Mouse (Mus musculus) right cerebral cortex, adult 2 months (tissue): Measurements from ENCODE around the gene Qprt.
"Not testable (repeated sequence)": the region's sequence is repeated elsewhere in the genome, so short reads cannot be mapped to it uniquely, and the experiment has no call there.

ENCODE experiments used
- DNase-seq, 2 experiments: peaks; one replicate each; pipeline ENCODE4 v3.0.0; 2021 to 2022; ENCODE audit warnings: low spot score in 2 of 2

Gene Qprt

GRCm38 (mm10) chr7:127098521-127098920 is 23.5 kb downstream of the Qprt start:
- DNase-seq, result no peak

GRCm38 (mm10) chr7:127096456-127096855 is 25.6 kb downstream of the Qprt start:
- DNase-seq, result no peak

DNA sequence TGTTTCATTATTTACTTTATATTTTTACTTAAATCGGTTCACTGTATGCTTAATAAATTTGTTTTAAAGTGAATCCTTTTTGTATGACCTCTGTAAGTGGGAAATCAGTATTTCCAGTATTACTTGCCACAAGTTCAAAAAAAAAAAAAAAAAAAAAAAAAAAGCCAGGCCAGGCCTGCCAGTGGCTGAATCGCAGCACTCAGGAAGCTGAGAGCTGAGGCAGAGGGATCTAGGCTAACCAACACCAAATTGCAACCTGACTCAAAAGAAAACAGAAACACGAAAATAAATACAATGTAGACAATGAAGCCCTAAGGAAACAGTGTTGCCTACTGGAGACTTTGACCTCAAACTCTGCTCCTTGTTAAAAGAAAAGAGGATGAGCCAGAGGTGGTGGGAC is 28.1 kb downstream of the Qprt start:
- no peak for DNase-seq

DNA sequence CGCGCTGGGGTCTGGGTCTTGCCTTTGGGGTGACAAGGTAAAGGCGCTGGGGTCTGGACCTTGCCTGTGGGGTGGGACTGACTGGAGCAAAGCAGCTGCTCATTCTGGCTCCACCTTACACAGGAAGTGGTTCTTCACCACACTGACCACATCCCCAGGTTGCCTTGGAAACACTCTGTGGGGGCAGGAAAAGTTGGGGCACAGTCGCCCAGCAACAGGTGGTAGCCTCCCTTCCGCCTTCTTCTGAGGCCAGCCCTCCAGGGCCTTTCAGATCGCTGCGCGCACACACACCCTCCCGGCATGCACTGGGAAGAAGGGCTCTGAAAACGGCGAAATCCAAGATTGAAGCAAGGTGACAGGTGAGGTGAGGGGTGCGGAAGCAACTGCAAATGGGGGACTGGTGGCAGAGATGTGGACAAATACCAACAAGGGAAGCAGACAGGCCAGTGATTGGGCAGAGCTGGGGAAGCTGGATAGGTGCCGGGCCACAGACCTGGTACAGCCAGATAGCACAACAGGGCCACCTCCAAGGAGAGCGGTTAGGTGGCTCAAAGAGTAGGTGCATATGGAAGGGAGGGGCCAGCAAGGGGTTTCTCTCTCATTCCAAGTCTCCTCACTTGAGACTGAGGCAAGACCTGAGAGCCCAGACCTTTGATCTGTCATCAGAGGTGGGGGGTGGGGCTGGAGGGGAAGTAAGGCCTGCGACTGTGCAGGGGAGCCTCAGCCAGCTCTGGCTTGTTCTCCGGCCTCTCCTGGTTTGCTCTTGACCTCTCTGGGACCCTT is 30.7 kb downstream of the Qprt start, which contains the start of gene AI467606:
Gene AI467606 (plus strand): TSS at position 246 of the 783 bp plus-strand sequence.
- DNase-seq, result no peak

DNA sequence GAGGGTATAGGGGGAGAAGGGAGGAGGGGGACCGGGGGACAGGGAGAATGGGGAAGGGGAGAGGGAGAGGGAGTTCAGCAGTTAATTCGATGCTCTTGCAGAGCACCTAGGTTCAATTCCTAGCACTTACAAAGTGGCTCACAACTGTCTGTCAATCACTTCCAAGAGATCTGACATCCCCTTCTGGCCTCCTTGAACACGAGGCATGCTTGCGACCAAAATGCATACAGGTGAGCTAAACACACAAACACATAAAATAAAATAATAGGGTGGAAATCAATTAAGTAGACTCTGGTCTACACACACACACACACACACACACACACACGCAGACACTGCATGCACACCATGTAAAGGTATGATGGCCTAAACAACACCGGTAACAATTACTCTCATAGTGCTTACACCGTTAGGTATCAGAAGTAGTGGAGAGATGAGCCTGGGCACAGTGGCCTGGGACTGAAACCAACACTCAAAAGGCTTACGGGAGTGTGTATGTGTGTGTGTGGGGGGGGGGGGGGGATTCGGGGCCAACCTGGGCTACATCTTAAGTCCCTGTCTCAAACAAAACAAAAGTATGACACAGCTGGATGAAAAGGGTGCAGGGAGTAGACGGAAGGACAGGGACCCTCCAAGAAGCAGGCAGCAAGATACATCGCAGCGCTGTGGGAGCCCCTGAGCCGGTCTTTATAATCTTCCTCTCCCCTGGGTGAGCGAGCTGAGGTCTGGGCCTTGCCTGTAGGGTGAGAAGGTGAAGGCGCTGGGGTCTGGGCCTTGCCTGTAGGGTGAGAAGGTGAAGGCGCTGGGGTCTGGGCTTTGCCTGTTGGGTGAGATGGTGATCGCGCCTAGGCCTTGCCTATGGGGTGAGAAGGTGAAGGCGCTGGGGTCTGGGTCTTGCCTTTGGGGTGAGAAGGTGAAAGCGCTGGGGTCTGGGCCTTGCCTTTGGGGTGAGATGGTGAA is 31.6 kb downstream of the Qprt start:
- no peak for DNase-seq

- no peak for DNase-seq
These were observed 32.9 kb downstream of the Qprt start for GRCm38 (mm10) chr7:127088901-127089845.

DNA sequence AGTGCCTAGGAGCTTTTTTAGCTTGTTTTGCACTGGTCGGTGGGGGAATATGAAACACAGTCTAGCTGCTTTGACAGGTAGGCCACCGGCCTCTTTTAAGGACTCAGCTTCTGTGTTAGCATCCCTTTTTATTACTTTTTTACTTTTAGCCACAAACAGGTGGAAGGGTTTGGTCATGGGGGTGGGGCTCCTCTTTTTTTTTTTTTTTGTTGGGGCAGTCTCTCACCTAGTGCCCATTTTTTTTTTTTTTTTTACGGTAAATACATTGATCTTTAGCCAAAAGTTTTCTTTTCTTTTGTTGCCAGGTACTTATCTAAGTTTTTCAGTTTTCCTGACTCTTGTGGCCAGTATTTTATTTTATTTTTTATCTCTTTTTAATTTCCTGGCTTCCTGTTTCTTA is 33.9 kb downstream of the Qprt start:
- no peak for DNase-seq

DNA sequence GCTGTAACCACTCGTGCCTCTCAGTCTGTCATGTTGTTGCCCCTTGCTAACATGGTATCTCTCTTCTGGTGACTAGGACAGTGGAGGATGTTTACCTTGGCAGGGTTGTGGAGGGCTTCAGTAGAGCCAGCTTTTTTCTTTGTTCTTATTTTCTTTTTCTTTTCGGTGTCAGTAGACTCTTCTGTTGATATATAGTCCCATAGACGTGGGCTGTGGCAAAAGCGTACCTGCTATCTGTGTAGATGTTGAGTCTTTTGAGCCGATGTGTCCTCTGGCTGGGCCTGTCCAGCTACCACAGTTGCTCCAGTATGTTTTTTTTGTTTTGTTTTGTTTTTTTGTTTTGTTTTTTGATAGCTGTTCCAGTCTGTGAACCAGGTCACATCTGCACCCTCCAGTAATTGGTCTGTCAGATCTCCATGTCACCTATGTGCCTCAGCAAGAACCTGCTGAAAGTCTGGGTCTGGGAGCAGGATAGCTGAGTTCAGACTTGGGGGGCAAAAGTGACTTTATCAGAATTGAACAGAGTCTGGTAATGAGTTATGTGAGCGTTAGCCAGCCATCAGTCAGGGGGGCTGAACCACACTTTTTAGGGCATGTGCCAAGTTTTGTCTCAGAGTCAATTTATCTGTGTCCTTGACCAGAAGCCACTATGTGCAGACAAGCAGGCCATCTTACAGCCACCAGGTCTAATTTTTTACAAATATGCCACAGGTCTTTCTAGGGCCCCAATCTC is 34.6 kb downstream of the Qprt start, which contains the start of gene Zg16:
Gene Zg16 (minus strand): TSS at position 51 of the 733 bp plus-strand sequence.
- DNase-seq, result not testable (repeated sequence)

- DNase-seq, result not testable (repeated sequence)
These were observed 36.3 kb downstream of the Qprt start for GRCm38 (mm10) chr7:127085751-127086150.

GRCm38 (mm10) chr7:127084794-127085193 is 37.2 kb downstream of the Qprt start:
- DNase-seq, result no peak

DNA sequence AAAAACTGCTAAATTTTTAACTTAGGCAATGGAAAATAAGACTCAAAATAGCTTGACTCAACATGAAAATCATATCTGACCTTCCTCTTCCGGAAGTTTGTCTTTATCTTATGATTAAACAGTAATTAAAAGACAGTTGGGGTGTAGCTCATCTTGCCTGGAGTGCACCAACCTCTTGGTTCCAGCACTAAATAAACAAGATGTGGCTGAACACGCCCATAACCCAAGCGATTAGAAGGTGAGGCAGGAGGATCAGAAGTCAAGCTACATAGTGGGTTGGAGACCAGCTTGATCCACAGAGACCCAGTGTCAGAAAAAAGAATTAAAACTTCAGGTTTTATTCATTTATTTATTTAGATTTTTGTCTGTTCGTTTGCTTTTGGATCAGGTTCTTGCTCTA is 38.3 kb downstream of the Qprt start:
- DNase-seq, result no peak

- no peak for DNase-seq
These were observed 39.0 kb downstream of the Qprt start for GRCm38 (mm10) chr7:127082995-127083394.

DNA sequence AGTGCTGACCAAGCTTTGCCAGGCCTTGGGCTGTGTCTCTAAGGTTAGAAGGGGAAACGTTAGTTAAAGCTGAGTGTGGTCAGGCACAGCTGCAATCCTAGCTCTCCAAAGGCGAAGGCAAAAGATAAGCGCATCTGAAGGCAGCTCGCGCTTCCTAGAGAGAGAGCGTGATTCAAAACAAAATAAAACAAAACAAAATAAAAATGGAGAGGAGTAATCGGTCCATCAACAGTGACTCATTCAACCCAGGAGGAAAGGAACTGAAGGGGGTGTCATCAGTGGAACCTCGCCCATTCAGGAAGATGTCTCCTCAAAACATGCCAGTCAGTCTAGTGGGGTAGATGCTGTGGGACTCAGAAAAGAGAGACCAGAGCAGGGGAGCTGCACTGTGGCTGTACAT is 39.8 kb downstream of the Qprt start:
- no peak for DNase-seq

DNA sequence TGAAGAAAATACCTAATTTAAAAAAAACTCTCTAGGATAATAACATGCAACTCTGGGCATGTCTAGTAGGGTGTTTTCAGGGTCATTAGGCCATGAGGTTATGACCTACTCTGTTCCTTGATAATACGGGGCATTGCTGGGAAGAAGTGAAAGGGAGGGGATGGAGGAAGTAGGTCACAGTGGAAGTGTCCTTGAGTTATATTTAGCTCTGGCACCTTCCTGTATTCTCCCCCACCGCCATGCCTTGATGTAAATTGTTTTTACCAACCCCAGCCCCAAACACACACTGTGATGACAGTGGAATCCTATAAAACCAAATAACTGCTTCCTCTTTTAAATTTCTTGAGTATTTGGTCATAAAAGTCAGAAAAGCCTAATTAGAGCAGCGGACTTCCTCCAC is 42.0 kb downstream of the Qprt start:
- DNase-seq, result no peak

GRCm38 (mm10) chr7:127077692-127078091 is 44.3 kb downstream of the Qprt start:
- no peak for DNase-seq

- DNase-seq, result no peak
These were observed 45.8 kb downstream of the Qprt start for GRCm38 (mm10) chr7:127076188-127076587.

DNA sequence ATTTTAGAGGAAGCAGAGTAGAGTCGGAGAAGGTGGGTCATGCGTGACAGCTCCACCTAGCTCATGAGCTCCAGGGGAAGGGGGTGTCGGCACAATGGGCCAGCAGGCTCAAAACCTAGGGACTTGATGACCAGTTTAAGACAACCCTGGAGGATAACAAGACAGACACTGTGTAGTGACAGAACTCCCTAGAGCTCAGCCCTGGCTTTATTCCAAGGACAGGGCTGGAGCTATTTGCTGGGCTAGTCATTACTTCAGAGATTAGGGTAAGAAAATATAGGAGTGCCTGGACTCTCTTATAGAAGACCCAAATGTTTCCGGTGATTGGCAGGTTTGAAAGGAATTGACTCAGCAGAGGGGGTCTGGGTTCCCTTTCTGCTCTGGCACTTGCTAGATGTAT is 48.8 kb downstream of the Qprt start:
- no peak for DNase-seq

DNA sequence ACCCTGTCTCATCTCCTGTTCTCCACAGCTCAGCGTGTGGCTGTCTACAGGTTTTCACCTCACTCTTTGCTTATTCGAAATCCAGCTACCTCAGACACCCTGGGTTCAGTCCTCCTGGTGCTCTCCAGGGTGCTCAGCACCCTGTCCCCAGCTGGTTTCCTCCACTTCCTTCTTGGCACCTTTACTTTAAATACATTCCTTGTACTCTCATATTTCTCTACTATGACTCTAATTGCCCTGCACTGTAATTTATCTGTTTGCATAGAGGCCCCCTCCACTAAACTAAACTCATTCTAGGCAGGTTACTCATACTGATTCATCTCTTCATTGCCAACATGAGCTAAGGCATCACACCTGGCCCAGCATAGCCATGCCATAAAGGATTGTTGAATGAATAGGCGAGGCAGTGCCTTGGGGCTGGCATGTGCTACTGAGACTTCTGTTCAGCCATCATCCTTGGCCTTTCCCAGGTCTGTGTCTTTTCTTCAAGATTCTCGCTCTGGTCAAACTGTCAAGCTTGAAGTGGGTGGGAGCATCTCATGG is 51.1 kb downstream of the Qprt start:
- DNase-seq, result no peak

DNA sequence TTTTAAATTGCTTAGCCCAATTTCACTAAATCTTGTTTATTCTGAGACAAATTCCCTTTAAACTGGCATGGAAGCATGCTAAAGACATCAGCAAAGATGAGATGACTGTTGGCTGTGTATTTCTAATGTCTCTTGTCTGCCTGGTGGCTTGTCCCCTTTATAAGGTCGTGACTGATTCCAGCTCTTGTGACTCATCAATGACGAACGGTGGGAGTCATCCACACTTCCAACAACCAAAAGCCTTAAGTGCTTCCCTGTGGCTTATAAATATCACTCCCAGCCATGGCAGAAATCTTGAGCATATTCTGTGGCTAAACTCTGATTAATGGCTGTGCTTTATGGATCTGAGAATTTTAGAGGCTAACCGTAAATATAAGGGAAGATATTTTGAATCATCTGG is 55.7 kb downstream of the Qprt start:
- DNase-seq, result no peak

DNA sequence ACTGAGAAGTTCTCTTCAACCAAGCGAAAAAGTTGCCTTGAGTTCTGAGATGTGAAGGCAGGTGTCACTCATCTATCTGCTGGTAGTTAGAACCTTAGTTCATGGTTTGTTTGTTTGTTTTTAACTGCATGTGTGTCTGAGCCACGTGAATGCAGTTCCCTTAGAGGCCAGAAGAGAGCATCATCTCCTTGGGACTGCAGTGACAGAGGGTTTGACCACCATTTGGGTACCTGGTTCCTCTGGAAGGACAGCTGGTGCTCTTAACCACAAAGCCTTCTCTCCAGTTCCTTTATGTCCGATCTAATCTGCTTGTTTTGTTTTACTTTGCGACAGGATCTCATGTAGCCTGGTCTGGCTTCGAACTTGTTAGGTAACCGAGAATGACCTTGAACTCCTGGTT is 56.5 kb downstream of the Qprt start:
- DNase-seq, result no peak
